Mouse (Mus musculus) bone marrow macrophage, adult 2 months (primary cell): Measurements from ENCODE around the gene Syt8.

Experiments
- CTCF ChIP-seq: IDR thresholded peaks from 2 replicates; pipeline ENCODE4 v1.5.1; 2012; ENCODE audit warnings: low read depth, mild to moderate bottlenecking, low read length, moderate library complexity
- POLR2A ChIP-seq: IDR thresholded peaks from 2 replicates; pipeline ENCODE4 v1.6.1; 2012; ENCODE audit warnings: mild to moderate bottlenecking, low read depth, low read length, borderline replicate concordance

DNA sequence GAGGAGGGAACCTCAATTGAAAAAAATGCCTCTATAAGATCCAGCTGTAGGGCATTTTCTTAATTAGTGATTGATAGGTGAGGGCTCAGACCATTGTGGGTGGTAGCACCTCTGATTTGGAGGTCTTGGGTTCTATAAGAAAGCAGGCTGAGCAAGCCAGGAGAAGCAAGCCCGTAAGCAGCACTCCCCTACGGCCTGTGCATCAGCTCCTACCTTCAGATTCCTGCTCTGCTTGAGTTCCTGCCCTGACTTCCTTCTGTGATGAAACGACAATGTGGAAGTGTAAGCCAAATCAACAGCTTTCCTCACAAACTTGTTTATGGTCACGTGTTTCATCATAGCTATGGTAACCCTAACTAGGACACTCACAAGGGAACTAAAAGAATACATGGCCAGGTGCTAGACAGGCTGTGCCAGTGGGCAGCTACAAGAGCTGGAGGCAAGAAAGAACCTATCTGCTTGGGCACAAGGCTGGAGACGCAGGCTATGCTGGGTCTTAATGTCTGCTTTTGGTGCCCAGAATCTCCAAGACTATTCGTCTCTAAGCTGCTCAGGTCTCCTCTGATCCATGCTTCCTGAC, 14.5 kb downstream of the Syt8 start:
- TF ChIP-seq CTCF: no peak
- no peak for TF ChIP-seq POLR2A
